Mouse (Mus musculus): Measurements from ENCODE around the gene Spata9. TPM values are rescaled to one million over a fixed set of nuclear protein-coding genes. Genes with fewer than 3 reads are reported as not detected.
"Not testable (repeated sequence)": the region's sequence is repeated elsewhere in the genome, so short reads cannot be mapped to it uniquely, and the experiment has no call there.

The Spata9 gene
- polyA plus RNA-seq (2015; fragmentation: Nextera tagmentation; extraction: Ambion mirVana) = 0.65 and 0.84 TPM in 2 replicates

GRCm38 (mm10) chr13:75966850-75967249 is at the start of gene Spata9:
Gene Spata9 (plus strand): TSS chr13:75967150.
- Histone ChIP-seq H3K27me3 (no peaks in the 10 kb centered on the region), H3K4me2 (no peak within 1 kb of the TSS), H3K36me3 (no peaks in the 10 kb centered on the region), H3K4me3 (no peak within 1 kb of the TSS), H3K9me3 (no peaks in the 10 kb centered on the region), H3K27ac (no peak within 1 kb of the TSS), H3K9ac (no peak within 1 kb of the TSS), H3K4me1 (no peaks in the 10 kb centered on the region)
- 78% methylated on average over 1 of the region's 1 CpGs for WGBS
- ATAC-seq (ENCODE audit: borderline replicate concordance, extremely low read depth, low FRiP score, low TSS enrichment) = no peak

GRCm38 (mm10) chr13:75927951-75928350 is 39.0 kb upstream of the Spata9 start:
- H3K4me2 ChIP-seq = no peak overlapping the region
- H3K36me3 ChIP-seq = peaks cover 19% of the 10 kb centered on the region
- H3K27me3 ChIP-seq = no peaks in the 10 kb centered on the region
- no peak overlapping the region for H3K4me3 ChIP-seq
- no peak for ATAC-seq (ENCODE audit: borderline replicate concordance, extremely low read depth, low FRiP score, low TSS enrichment)
- no peak overlapping the region for H3K27ac ChIP-seq
- no peak overlapping the region for H3K9ac ChIP-seq
- peaks cover 7% of the 10 kb centered on the region; the same call in 1 of the 2 replicates for H3K4me1 ChIP-seq
- H3K9me3 ChIP-seq = no peaks in the 10 kb centered on the region

DNA sequence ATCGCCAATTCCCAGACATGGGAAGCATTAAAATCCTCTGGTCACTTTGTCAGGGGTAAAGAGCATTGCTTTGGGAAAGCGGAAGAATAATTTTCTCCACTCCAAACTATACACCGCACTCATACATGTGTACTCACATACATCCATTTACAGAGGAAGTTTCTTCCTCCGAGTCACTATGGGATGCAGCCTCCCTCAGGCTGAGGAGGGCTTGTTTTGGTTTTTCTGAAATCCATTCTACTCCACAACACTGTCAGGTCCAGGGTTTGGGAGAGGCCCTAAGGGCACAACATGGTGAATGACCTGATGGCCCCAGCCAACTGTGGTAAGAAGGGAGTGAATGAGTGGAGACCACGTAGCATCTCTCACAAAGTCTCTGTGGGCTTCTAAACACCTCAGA is 37.9 kb upstream of the Spata9 start:
- 95% methylated on average over 5 of the region's 5 CpGs for WGBS
- H3K27ac ChIP-seq; H3K27me3 ChIP-seq; H3K4me2 ChIP-seq; H3K4me1 ChIP-seq; H3K4me3 ChIP-seq; H3K9me3 ChIP-seq; ATAC-seq (ENCODE audit: borderline replicate concordance, extremely low read depth, low FRiP score, low TSS enrichment); H3K9ac ChIP-seq: not testable (repeated sequence)
- peaks cover 19% of the 10 kb centered on the region for H3K36me3 ChIP-seq

DNA sequence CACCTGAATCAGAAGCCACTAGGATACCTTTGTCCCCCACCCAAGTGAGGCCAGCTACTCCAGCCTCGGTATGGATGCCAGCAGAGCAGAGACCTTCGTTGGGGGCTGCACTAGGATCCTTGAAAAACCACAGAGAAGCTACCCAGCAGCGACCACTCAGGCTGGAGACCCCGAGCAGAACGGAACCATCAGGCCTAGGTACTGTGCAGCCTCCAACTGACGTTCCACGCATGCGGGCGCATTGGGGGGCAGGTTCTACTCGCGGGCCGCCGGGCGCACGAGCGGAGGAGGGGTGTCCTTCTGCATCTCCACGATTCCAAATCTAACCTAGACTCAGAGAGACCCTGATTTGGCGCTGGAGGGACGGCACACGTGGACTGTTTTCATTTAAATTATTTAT is 36.9 kb upstream of the Spata9 start:
- no peak for ATAC-seq (ENCODE audit: borderline replicate concordance, extremely low read depth, low FRiP score, low TSS enrichment)
- 93% methylated on average over 20 of the region's 20 CpGs for WGBS
- Histone ChIP-seq H3K9me3 (no peaks in the 10 kb centered on the region), H3K27ac (no peak overlapping the region), H3K4me1 (peaks cover 7% of the 10 kb centered on the region; the same call in 1 of the 2 replicates), H3K4me3 (no peak overlapping the region), H3K4me2 (no peak overlapping the region), H3K9ac (no peak overlapping the region), H3K36me3 (peaks cover 19% of the 10 kb centered on the region), H3K27me3 (no peaks in the 10 kb centered on the region)

DNA sequence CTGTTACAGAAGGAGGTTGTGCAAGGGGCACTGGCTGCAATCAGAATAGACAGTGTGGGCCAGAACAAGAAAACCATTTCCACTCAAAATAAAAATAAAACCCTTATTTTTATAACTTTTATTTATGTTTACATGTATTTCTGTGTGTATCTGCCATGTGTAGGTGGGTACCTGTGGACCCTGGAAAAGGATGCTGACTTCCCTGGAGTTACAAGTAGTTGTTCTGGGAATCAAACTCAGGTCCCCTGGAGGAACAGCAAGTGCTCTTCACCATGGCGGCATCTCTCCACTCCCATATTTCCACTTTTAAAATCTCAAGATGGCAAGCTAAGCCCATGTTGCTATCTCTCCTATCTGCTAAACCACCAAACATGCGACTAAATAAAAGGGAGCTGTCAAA is 36.3 kb upstream of the Spata9 start:
- Histone ChIP-seq H3K4me2 (no peak overlapping the region), H3K27me3 (no peaks in the 10 kb centered on the region), H3K4me1 (peaks cover 7% of the 10 kb centered on the region; the same call in 1 of the 2 replicates), H3K27ac (no peak overlapping the region), H3K9ac (no peak overlapping the region), H3K36me3 (peaks cover 19% of the 10 kb centered on the region), H3K4me3 (no peak overlapping the region), H3K9me3 (no peaks in the 10 kb centered on the region)
- no peak for ATAC-seq (ENCODE audit: borderline replicate concordance, extremely low read depth, low FRiP score, low TSS enrichment)
- 65% methylated on average over 2 of the region's 2 CpGs for WGBS

DNA sequence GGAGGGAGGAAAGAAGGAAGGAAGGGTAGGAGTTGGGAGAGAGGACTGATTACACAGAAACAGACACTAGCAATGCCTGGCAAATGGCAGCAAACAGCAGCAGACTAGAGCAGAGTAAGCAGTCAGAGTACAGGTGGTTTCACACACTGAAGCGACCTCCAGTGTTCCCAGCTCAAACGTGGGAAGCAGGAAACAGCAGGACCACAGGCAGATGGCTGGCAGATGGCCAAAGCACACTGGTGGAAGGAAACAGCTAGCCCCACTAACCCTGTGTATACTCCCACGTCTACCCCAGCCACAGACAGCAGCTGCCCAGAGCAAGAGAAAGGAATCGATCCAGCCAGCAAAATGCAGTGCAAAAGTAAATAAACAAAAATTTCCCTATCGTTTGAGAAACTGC is 35.9 kb upstream of the Spata9 start:
- Histone ChIP-seq H3K36me3 (peaks cover 19% of the 10 kb centered on the region), H3K9ac (no peak overlapping the region)
- peak; percentile 70 for ATAC-seq (ENCODE audit: borderline replicate concordance, extremely low read depth, low FRiP score, low TSS enrichment)

DNA sequence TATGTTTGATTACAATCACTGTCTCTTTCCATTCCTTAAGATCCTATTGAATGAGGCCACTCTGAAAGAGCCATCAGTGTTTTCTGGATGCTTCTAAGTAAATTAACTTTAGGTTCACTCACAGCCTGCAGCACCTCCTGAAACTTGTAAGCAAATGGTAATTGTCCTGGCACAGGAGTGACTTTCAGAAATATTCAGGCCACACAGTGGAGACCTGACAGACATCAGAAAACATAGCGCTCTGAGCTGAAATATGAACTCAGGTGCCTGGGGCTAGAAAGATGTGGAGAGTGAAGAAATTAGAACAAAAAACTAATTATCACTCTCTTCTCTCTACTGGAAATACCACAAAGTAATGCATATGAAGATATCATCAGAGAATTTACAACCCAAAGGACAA is 33.7 kb upstream of the Spata9 start:
- Histone ChIP-seq H3K27me3 (no peaks in the 10 kb centered on the region), H3K9ac (no peak overlapping the region), H3K4me2 (no peak overlapping the region), H3K36me3 (peaks cover 28% of the 10 kb centered on the region), H3K4me1 (peaks cover 7% of the 10 kb centered on the region; the same call in 1 of the 2 replicates), H3K27ac (no peak overlapping the region), H3K4me3 (no peak overlapping the region), H3K9me3 (no peaks in the 10 kb centered on the region)
- ATAC-seq (ENCODE audit: borderline replicate concordance, extremely low read depth, low FRiP score, low TSS enrichment) = no peak
- 98% methylated on average over 1 of the region's 1 CpGs for WGBS

More for the DNA sequence above, 35.9 kb upstream of the Spata9 start:
- no peaks in the 10 kb centered on the region for H3K27me3 ChIP-seq
- H3K27ac ChIP-seq = no peak overlapping the region
- H3K4me3 ChIP-seq = no peak overlapping the region
- no peak overlapping the region for H3K4me2 ChIP-seq
- H3K9me3 ChIP-seq = no peaks in the 10 kb centered on the region
- WGBS = 8% methylated on average over 5 of the region's 5 CpGs
- peaks cover 7% of the 10 kb centered on the region; the same call in 1 of the 2 replicates for H3K4me1 ChIP-seq

DNA sequence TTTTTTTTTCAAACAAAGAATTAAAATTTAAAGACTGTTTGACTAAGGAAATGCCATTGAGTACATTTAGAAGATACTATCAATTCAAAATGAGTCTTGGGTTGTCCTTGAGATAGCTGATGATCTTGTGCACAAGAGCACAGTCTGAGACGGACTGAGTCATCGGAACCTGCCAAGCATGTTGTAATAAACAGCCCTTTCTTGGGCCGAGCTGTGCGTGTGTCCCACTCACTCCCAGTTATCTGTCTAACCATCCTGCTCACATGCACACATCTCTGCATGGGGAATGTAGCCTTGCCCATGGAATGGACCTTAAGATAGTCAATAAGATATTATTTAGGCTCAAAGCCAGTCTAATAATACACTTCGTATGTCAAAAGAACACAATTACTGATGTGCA is 28.1 kb upstream of the Spata9 start:
- no peak overlapping the region for H3K4me2 ChIP-seq
- H3K9ac ChIP-seq = no peak overlapping the region
- no peak for ATAC-seq (ENCODE audit: borderline replicate concordance, extremely low read depth, low FRiP score, low TSS enrichment)
- peaks cover 19% of the 10 kb centered on the region for H3K36me3 ChIP-seq
- H3K9me3 ChIP-seq = no peaks in the 10 kb centered on the region
- 89% methylated on average over 5 of the region's 5 CpGs for WGBS
- no peaks in the 10 kb centered on the region for H3K27me3 ChIP-seq
- no peak overlapping the region for H3K27ac ChIP-seq
- H3K4me3 ChIP-seq = no peak overlapping the region
- peaks cover 10% of the 10 kb centered on the region for H3K4me1 ChIP-seq

DNA sequence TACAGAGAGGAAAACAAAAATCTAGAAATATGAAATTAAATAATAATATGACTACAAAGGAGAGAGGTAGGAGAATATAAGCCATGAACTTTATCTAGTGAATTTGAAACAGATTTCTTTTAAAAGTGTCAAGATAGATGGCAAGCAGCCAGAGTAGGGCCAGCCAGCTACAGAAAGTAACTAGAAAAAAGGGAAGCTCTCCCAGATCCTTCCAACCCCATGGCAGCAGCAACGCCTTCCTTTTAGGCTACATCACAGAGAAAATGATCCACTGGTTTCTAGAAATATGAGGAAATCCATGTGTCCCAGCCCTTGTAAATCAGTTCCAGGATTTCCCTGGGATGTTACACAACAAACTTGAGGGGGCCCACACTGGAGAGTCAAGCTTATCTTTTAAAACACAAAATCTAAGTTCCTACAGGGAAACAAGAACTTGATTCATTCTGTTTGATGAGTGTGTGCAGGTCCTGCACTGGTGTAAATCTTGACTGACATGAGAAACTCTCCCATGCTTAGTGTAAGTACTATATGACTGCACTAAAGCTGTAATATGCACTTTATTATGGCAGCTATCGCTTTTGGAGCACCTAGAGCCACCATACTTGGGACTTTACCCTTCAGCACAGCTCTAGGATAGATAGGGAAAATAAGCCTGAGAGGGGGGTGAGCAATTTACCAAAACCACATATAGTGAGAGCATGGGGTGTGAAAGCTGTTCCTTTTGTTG is 26.0 kb upstream of the Spata9 start:
- peaks cover 10% of the 10 kb centered on the region for H3K4me1 ChIP-seq
- H3K9me3 ChIP-seq = no peaks in the 10 kb centered on the region
- H3K4me2 ChIP-seq = peak overlapping the region; percentile 30; the same call in 1 of the 2 replicates
- 68% methylated on average over 2 of the region's 2 CpGs for WGBS
- no peak overlapping the region for H3K27ac ChIP-seq
- no peak for ATAC-seq (ENCODE audit: borderline replicate concordance, extremely low read depth, low FRiP score, low TSS enrichment)
- H3K27me3 ChIP-seq = no peaks in the 10 kb centered on the region
- no peak overlapping the region for H3K9ac ChIP-seq
- H3K36me3 ChIP-seq = peaks cover 19% of the 10 kb centered on the region
- H3K4me3 ChIP-seq = no peak overlapping the region

DNA sequence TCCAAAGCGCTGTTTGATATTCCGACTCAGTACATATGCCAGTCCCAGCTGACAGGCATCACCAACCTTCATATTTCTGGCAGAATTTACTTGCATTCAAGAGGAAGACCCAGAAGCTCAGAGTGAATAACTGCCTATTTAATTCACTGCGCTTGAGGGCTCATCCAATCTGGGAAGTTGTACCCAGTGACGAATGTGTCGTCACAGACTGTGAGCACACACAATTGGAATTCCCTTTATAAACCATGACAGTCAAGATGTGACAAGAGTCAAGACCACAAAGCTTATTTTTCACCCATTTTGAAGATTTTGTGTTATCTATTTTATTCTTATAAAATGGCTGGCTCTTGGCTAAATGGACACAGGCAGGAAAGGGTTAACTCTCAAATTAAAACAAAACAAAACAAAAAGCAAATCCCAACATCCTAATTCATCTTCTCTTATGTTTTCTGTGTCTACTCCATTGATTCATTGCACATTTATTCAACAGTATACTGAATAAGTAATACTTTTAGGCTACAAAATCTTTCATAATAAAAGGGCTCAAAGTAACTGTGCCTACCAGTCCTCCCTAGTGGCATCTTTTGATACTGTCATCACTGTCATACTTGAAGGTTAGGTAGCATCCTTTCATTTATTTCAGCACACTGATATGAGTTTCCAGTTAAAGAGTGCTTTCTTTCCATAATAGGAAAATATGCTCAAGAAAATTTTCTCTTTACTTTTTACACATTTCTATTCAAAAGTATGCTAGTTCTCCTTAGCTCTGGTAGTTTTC is 25.2 kb upstream of the Spata9 start:
- peak overlapping the region; percentile 30 for H3K4me2 ChIP-seq
- H3K27ac ChIP-seq = no peak overlapping the region
- H3K36me3 ChIP-seq = peaks cover 19% of the 10 kb centered on the region
- no peaks in the 10 kb centered on the region for H3K27me3 ChIP-seq
- no peak overlapping the region for H3K4me3 ChIP-seq
- no peak overlapping the region for H3K9ac ChIP-seq
- ATAC-seq (ENCODE audit: borderline replicate concordance, extremely low read depth, low FRiP score, low TSS enrichment) = no peak
- peaks cover 10% of the 10 kb centered on the region for H3K4me1 ChIP-seq
- H3K9me3 ChIP-seq = no peaks in the 10 kb centered on the region
- 91% methylated on average over 5 of the region's 5 CpGs for whole genome bisulfite sequencing

- H3K4me1 ChIP-seq = peaks cover 10% of the 10 kb centered on the region
- peaks cover 17% of the 10 kb centered on the region for H3K36me3 ChIP-seq
- WGBS = 2% methylated on average over 6 of the region's 6 CpGs
- no peaks in the 10 kb centered on the region for H3K27me3 ChIP-seq
- ATAC-seq (ENCODE audit: borderline replicate concordance, extremely low read depth, low FRiP score, low TSS enrichment) = 0 out of 2 replicates have a peak, but pooled peaks have one; percentile 11
- peak overlapping the region; percentile 99 for H3K27ac ChIP-seq
- H3K9ac ChIP-seq = peak overlapping the region; percentile 94
- H3K9me3 ChIP-seq = no peaks in the 10 kb centered on the region
- H3K4me3 ChIP-seq = peak overlapping the region; percentile 85
- H3K4me2 ChIP-seq = peak overlapping the region; percentile 69
Observed at GRCm38 (mm10) chr13:75942731-75943130, 24.2 kb upstream of the Spata9 start.
